Mouse (Mus musculus): ENCODE measurements at regions not wholly inside any gene's neighbourhood (a gene's known extent, or its start where the extent isn't known, plus 50 kb on each side); places are given as distances from the start of the nearest gene placed in this dataset.
"Not testable (repeated sequence)": the region's sequence is repeated elsewhere in the genome, so short reads cannot be mapped to it uniquely, and the experiment has no call there.

DNA sequence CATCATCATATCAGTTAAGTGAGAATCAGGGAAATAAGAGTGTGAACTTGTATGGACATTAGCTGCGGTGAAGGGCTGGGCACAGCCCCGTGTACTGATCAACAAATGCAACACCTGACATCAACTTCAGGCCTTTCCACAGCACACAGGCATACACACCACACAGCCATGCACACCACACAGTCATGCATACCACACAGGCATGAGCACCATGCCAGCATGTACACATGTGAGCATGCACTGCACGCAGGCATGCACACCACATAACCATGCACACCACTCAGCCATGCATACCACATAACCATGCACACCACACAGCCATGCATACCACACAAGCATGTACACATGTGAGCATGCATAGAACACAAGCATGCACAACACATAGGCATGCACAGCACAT lies 325.0 kb downstream of the Ajap1 start:
- DNase-seq: no peak

DNA sequence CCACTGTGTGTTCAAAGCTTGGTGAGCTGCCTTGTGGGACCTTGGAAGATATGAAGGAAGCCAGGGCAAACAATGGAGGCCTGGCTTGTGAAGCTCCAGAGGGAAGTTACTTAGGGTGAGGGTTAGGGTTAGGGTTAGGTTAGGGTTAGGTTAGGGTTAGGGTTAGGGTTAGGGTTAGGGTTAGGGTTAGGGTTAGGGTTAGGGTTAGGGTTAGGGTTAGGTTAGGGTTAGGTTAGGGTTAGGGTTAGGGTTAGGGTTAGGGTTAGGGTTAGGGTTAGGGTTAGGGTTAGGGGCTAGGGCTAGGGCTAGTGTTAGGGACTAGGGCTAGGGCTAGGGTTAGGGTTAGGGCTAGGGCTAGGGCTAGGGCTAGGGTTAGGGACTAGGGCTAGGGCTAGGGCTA lies 329.7 kb downstream of the Ajap1 start:
- not testable (repeated sequence) for DNase-seq

DNA sequence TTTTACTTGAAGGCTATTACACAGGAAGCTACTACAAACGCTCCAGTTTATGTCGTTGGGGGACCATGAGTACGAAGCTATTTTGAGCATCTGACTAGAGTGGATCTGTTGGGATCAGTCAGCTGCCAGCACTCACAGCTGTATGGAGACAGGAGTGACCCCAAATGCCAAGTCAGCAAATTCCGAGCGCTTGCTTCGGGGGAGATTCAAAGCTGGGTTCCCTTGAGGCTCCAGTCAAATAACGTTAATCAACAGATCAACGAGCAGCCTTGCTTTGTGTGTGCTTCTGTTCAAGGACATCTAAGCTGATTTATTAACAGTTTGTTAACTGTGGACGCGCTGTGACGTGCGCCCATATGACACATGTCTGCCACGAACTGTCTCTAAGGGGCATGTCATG lies 349.5 kb downstream of the Ajap1 start:
- no peak for DNase-seq

DNA sequence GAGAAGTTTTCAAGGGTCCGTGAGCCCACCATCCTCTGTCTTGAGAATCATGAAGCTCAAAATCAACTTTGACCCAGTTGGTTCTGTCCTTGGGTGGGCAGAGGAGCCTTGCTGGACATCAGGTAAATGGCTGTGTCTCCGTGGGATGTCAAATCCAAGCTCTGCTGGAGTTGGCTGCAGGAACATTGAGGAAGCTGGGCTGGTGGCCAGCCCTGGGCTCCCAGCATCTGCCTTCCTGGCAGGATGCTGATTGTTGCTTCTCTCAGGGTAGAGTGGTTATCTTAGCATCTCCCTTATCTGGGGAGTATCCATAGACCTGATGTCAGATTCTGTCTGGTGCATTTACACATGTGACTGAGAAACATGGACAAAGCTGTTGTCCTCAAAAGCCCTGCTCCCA lies 353.3 kb downstream of the Ajap1 start:
- DNase-seq: no peak

DNA sequence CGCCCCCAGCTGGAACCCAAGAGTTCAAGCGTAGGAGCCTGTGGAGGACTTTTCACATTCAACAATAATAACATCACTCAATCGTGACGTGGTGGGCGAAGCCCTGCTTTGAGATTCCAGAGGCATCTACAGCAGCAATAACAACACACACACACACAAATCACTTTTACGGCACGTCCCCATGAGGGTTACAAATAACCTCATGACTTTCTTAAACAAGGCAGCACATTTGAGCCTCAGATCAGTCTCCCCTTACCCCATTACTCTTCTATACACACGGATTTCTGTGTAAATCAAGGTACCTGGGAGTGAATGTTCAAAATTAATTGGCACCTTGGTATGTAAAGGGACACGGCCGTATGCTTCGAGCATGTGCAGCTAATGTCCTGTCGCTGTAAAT lies 354.4 kb downstream of the Ajap1 start:
- DNase-seq: no peak

DNA sequence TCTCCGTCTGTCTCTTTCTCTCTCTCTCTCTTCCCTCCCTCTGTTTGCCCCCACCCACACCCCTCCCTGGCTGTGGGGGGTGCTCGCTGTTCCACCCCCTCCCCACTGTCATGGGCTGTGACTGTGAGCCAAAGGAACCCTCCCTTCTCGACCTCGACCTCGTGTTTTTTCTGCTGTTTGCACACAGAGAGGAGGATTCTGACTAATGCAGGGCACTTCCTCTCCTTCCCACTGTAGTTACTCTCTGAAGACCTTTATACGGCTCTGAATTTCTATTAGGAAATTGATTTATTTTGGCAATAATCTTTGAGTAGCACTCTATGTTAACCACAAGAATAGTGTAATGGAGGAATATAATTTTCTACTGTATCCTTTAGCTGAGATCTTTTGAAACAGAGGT lies 362.1 kb downstream of the Ajap1 start:
- no peak for DNase-seq

DNA sequence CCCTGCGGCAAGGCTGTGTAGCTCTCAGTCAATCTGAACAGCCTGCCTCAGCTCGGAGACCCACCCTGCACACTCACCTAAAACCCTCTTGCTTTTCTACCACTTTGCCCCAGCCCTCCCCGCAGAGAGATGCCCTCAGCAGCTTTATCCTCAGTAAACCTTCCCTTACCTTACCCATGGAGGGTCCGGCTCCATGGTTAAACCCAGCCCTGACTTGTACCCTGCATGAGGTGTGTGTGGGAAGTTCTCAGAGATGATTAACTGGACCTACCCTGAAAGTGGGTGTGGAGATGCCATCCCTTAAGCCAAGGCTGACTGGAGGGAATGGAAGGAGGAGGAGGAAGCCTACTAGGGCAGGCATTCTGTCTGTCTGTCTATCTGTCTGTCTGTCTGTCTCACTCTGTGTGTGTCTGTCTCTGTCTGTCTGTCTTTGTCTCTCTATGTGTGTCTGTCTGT lies 362.9 kb downstream of the Ajap1 start:
- DNase-seq: no peak

DNA sequence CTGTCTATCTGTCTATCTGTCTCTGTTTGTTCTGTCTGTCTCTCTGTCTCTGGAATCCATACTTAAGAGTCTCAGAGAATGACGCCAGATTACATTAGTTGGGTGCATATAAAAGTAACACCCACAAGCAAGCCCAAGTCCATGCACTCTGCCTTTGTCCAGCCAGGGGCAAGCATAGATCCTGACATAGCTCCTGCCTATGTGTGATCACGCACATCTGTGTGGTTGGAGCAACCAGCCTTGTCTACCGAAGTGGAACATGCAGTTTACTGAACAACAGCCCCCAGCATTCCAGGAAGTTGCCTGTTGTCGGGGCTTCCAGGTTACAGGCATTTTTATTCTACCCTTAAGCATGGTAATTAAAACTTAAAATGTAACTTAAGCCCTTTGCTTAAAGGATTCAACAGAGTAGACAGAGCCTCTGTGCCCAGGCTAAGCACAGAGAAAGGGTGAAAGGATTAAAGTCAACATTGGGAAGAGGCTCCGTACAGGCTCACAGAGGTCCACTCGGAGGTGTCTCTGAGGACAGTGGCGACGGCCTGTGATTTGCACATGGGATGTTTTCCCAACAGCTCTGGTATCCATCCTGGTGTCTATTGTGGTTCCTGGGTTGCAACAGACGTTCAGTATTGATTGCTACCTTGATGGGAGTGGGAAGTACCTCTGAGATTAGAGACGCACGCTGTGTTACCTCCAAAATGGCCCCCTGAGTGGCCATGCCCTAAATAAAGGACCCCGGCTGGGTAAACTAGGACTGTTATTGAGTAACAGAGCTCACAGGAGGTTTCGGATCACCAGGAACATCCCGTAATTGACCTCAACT lies 363.6 kb downstream of the Ajap1 start:
- DNase-seq: no peak

DNA sequence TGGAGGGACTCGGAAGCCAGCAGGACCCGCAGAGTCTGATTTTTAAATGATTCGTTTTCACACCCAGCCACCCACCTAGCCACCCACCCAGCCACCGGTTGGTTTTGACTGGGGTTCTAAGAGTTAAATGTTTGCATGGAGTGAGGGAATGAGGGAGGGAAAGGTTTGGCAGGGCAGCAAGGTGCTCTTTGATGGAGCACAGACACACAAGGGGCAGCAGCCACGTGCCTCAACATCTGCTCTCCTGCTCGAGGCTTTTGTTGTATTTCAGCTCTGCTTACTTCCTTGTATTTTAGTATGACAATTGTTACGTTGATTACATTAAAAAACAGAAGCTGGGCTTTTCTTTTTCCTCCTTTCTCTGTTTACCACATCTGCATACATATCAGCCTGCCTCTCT lies 367.6 kb downstream of the Ajap1 start:
- no peak for DNase-seq

DNA sequence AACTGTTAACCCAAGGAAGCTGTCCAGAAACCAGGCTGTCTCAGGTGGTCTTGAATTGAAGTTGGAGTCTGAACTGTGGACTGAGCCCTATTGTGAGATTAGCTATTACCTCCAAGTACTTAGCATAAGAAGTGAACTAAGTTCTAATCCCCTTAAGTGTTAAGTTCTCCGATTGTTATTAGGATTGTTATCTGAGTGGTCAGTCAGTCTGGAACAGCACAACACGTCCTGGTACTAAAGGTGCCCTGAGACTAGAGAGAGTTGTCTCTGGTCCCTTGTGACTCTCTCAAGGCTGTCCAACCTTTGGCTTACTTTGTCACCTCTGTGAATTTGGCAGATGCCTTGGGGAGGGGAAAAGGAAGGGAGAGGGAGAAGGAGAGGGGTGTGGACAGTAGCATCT lies 369.0 kb downstream of the Ajap1 start:
- DNase-seq: no peak

DNA sequence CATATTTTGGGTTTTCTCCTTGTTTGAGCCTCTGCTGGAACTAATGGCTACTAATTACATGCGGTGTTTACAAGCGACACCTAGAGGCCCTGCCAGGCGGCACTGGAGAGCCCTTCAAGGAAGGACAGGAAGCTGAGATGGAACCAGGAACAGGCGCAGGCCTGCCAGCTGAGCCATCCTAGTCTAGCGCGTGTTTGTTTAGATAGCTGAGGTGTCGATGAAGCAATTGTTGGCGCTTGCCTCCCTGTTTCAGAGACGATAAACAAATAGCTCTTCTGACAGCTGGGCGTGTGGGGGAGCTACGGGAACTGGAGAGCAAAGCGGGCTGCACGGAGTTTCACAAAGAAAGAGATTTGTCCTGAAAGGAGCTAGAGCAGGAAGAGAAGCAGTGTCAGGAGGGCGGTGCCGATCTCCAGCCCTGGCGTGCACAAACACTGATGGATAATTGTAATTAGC lies 372.3 kb downstream of the Ajap1 start:
- no peak for DNase-seq

DNA sequence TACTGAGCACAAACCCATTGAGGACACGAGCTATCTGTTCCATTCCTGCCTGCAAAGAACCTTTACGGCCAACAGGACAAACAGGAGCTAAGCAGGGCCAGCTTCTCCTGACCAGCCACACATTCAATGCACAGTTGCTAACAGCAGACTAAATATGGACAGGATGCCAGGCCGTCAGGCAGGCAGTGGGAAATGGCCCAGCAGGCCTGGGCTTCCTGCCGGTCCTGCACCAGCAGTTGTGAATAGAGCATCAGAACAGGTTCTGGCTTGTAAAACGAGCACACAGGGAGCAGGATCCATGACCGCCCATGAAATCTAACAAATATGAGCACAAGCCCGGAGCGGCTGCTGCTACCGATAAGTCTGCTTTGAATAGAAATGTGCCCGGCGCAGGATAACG lies 384.0 kb downstream of the Ajap1 start:
- DNase-seq: no peak

DNA sequence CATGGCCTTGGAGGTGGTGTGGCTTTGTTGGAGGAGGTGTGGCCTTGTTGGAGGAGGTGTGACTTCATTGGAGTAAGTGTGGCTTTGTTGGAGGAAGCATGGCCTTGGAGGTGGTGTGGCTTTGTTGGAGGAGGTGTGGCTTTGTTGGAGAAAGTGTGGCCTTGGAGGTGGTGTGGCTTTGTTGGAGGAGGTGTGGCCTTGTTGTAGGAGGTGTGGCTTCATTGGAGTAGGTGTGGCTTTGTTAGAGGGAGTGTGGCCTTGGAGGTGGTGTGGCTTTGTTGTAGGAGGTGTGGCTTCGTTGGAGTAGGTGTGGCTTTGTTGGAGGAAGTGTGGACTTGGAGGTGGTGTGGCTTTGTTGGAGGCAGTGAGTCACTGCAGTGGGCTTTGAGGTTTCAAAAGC lies 385.0 kb downstream of the Ajap1 start:
- no peak for DNase-seq

DNA sequence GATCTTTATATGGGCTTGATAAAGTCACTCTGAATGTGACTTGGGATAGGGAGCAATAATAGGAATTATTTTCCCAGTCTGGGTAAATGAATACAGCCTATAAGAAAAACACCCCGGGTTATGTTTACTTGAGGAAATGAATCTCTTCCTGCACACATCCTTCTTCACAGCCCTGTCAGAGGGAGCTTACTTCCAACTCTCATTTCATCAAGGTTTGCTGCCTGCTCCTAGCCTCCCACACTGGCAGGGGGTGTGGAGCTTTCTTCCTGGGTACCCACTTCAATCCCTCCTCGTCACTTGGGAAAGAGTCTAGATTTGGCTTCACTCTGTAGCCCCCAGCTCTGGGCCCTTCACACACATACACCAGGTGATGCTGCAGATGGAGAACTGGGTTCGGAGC lies 389.5 kb downstream of the Ajap1 start:
- DNase-seq: no peak

DNA sequence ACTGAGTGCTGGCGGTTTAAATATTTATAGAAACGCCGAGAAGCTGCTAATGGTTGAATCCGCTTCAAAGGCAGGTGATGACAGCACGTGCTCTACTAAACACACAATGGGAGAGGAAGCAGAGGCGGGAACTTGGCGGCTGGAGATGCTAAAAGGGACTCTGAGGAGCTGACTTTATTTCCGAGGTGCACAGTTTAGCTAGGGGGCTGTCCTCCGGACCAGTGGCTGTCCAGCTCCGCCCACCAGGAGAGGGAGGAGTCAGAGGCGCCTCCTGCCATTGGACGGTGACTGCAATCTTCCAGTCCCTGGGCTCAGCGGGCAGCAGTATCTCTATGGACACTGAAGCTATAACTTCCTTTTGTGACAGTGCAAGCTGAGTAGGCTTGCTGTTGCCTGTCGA lies 400.4 kb downstream of the Ajap1 start:
- DNase-seq: no peak

DNA sequence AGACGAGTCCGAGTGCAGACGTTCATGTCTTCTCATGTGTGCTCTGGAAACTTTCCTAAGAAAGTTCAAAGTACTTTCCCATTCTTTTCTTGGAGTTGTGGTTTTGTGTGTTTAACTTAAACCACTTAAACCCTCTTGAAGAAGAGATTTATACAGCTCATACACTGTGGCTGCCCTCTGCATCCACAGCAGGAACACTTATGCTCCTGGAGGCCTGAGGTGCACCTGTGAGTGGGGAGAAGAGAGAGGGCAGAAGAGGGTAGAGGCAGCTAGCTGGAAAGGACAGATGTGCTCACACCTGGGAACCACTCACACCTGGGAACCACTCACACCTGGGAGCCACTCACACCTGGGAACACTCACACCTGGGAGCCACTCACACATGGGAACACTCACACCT lies 408.0 kb downstream of the Ajap1 start:
- DNase-seq: no peak

DNA sequence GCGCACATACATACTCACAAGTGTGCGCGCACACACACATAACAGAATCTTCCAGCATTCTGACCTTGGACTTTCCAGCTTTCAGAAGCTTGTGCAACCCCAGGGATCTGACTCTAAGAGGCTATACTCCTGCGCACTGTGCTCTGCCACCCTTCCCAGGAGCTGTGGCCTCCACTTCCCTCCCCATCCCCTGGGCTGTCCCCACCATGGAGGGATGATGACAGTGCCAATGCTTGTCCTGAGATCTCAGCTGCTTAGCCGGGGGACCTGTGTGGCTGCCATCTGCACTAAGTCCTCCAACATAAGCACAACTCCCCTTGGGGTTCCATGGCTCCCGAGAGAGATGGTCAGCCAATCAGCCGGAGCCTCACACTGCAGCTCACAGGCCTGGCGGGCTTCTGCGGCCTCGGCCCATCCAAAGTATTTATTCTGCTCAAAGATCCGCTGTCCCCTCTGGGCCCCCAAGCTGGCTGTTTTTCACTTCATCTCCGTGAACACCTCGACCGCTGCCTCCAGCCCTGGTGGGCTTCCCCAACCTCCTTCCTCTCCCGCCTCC lies 412.3 kb downstream of the Ajap1 start:
- DNase-seq: no peak

DNA sequence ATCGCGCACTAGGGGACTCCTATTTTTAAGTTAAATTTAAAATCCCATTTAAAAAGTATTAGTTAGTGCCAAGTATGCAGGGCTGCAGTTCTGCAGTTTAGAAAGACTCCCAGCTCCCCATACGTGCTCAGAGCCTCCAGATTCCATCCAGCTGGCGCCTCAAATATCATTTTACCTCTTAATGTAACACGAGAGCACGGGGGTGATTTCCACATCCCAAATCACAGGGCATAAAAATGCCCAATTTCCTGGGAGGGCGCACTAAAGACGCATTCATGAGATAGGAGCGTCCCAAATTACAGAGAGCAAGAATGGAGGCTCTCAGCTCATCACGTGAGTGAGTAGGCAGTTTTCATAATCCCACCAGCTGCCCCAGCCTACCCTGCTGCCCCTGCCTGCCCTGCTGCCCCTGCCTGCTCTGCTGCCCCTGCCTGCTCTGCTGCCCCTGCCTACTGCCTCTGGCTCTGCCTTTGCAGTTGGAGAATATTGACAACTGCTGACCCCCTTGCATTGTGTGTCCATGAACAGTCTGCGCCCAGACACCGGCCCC lies 414.1 kb downstream of the Ajap1 start:
- no peak for DNase-seq

DNA sequence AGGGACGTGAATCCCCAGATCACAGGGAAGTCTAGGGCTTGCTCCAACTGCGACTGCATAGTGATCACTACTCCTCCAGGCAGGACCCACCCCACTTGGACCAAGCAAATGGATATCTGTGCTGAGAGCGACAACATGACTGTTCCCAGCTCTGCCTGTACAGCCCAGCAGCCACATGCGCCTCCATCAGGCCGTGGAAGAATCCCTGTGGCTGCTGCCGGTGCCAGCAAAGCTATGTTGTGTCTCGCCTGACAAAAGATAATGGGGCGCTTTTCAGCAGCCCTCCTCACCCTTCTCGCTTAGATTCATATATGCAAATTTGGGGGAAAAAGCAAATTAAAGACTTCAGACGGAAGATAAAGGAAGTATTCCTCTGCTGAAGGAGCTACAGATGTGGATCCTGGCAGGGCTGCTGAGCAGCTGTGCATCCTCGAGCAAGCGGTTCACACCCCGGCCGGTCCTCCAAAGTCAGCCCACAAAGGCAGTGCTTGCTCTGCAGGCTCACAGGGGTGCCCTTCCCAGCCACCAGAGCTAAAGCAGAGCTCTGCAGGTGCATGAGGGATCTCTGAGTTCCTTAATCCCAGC lies 418.5 kb downstream of the Ajap1 start:
- DNase-seq: no peak

DNA sequence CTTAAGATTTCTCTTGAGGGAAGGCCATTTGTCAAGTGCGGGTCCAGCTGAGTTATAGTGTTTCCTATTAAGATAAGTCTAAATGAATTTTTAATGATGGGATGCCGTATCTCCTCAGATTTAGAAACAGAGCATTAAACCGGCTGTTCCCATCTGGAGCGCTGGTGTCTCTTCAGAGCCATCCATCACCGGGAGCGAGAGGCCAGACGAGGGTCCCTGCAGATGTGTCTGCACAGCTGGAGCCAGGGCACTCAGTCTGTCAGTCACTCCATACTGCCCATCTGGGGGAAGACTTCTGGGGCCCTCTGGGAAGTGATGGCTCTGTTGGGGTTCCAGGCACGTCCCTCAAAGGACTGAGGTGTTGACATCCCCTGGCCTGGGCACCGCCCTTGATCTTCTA lies 419.2 kb downstream of the Ajap1 start:
- no peak for DNase-seq

DNA sequence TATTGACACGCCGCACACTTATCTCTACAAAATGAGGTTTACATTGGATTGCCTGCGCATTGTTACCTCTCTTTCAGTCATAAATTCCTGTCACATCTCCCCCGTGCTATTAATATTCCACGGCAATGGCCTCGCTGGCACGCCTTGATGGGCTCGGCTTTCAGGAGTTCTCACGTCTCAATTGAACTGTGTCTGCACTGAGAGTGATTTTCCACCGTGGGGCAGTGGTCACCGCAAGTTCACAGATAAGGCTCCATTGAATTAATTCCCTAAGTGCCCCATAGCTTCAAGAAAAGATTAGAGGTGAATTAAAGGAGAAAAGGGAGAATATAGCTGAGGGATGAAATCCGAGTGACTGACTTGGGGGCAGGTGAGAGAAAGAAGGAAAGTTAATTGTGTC lies 424.5 kb downstream of the Ajap1 start:
- no peak for DNase-seq

DNA sequence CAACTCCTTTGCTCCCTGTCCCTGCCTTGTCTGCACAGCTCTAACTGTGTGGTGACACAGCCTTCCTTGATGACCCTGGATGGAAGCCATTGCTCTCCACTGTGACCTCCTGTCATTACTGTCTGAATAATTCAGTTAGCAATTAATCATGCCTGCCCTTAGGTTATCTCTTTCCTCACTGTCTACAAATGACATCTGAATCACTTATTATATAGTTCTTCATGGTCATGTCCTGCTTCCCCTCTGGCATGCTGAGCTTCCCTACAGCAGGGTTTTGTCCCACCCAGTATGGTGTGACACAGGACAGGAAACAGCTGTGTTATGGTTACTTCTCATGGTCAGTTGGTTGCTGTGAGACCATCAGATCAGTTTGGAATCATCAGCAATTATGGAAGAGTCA lies 458.9 kb downstream of the Ajap1 start:
- DNase-seq: no peak

DNA sequence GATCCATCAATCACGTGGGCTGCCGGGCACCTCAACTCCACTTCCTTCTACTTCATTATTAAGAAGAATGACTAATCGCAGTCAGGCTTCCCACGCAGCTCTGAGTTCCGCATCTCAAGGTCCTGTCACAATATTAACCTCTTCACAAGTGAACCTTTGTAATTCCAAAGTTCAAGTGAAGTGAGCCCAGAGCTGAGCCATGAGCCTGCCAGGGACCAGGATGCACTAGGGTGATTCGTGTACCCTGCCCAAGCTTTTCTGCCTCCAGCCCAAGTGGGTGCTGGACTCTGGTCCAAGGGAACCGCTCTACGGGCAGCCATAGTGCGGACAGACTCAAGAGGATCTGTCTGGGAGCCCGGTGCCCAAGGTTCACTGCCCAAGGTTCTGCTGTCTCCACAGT lies 463.4 kb downstream of the Ajap1 start:
- DNase-seq: no peak
